Mouse (Mus musculus): ENCODE measurements at regions not wholly inside any gene's neighbourhood (a gene's known extent, or its start where the extent isn't known, plus 50 kb on each side); places are given as distances from the start of the nearest gene placed in this dataset.

DNA sequence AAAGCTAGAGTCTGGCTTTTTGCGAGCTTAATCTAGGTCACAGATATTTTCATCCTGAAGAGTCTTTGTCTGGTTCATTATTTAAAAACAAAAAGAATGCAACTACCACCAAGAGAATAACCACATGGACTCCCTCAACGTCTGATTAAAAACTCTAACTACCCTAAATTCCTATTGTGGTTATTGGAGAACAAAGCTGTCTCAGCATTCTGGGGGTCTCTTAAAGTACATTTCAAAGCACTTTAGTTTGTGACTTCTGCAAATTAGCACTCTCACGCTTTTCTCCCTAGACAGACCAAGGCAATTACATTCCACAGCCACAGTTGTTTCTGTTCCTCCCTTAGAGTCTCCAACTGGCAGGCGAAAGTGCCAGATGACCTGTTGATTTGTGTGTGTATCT lies 2487.6 kb upstream of the 5930422O12Rik start:
- TF ChIP-seq CTCF (IDR thresholded peaks at IDR 0.05; ENCODE audit: borderline replicate concordance, control insufficient read depth, extremely low read depth, insufficient read depth, low read length, poor library complexity) (no peak), POLR2A (IDR thresholded peaks at IDR 0.05; ENCODE audit: control insufficient read depth, extremely low read depth, insufficient read depth, low read length, poor library complexity) (no peak)
